Mouse (Mus musculus): Measurements from ENCODE around the gene Gm973. TPM values are rescaled to one million over a fixed set of nuclear protein-coding genes. Genes with fewer than 3 reads are reported as not detected.

The Gm973 gene
- polyA plus RNA-seq, 2 experiments: 2.1 to 2.8 TPM

DNA sequence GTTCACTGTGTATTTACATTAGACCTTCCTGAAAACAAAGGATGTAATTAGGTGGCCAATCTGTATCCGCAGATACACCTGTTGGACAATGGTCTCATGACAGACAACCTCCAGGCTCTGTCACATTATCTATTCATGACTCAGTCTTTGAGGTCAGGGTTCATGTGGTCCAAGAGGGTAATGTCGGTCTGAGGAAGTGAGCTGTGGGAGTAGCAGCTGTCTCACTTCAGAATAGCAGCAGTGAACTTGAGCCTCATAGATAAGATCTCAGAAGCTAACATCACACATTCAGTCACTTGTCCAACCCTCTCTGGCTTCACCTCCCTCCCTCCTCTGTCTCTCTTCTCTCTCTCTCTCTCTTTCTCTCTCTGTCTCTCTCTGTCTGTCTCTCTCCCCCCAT, 40.4 kb upstream of the Gm973 start:
- ATAC-seq (ENCODE audit: low FRiP score, low read depth) (no peak), DNase-seq (ENCODE audit: low spot score) (no peak)
- WGBS: 46% methylated on average over 2 of the region's 2 CpGs
- TF ChIP-seq POLR2A (IDR thresholded peaks at IDR 0.05; ENCODE audit: borderline replicate concordance, extremely low read depth, insufficient read depth, insufficient read length): no peak
- H3K27me3 ChIP-seq (ENCODE audit: control insufficient read depth, insufficient read depth, low read length): no peaks in the 10 kb centered on the region
- H3K9me3 ChIP-seq (ENCODE audit: control insufficient read depth, low read length): no peaks in the 10 kb centered on the region
- no peak overlapping the region for H3K27ac ChIP-seq (replicated peaks; ENCODE audit: low read depth, low read length)
- H3K4me3 ChIP-seq (replicated peaks; ENCODE audit: low read length): no peak overlapping the region
- H3K9ac ChIP-seq (ENCODE audit: low read depth, low read length, severe bottlenecking): no peak overlapping the region
- H3K36me3 ChIP-seq (ENCODE audit: control insufficient read depth, insufficient read depth, low read length): no peaks in the 10 kb centered on the region
- peaks cover 33% of the 10 kb centered on the region for H3K4me1 ChIP-seq (ENCODE audit: control insufficient read depth, insufficient read depth, low read length)
- H3K4me2 ChIP-seq (replicated peaks; ENCODE audit: low read depth, low read length, severe bottlenecking): no peak overlapping the region

- peaks cover 11% of the 10 kb centered on the region for H3K4me1 ChIP-seq (ENCODE audit: control insufficient read depth, insufficient read depth, low read length)
- 67% methylated on average over 3 of the region's 3 CpGs for WGBS
- TF ChIP-seq POLR2A (IDR thresholded peaks at IDR 0.05; ENCODE audit: borderline replicate concordance, extremely low read depth, insufficient read depth, insufficient read length): no peak
- no peak overlapping the region for H3K27ac ChIP-seq (replicated peaks; ENCODE audit: low read depth, low read length)
- no peak overlapping the region for H3K4me2 ChIP-seq (replicated peaks; ENCODE audit: low read depth, low read length, severe bottlenecking)
- ATAC-seq (ENCODE audit: low FRiP score, low read depth): no peak
- no peak overlapping the region for H3K9ac ChIP-seq (ENCODE audit: low read depth, low read length, severe bottlenecking)
- no peak overlapping the region for H3K4me3 ChIP-seq (replicated peaks; ENCODE audit: low read length)
- H3K9me3 ChIP-seq (ENCODE audit: control insufficient read depth, low read length): no peaks in the 10 kb centered on the region
- no peak for DNase-seq (ENCODE audit: low spot score)
- no peaks in the 10 kb centered on the region for H3K36me3 ChIP-seq (ENCODE audit: control insufficient read depth, insufficient read depth, low read length)
- H3K27me3 ChIP-seq (ENCODE audit: control insufficient read depth, insufficient read depth, low read length): no peaks in the 10 kb centered on the region
Measured at GRCm38 (mm10) chr1:59478911-59479310, 37.2 kb upstream of the Gm973 start.

- Histone ChIP-seq H3K9me3 (ENCODE audit: control insufficient read depth, low read length) (no peaks in the 10 kb centered on the region), H3K9ac (ENCODE audit: low read depth, low read length, severe bottlenecking) (peak overlapping the region; percentile 54), H3K27me3 (ENCODE audit: control insufficient read depth, insufficient read depth, low read length) (no peaks in the 10 kb centered on the region), H3K27ac (replicated peaks; ENCODE audit: low read depth, low read length) (peak overlapping the region; percentile 97), H3K36me3 (ENCODE audit: control insufficient read depth, insufficient read depth, low read length) (peaks cover 14% of the 10 kb centered on the region), H3K4me3 (replicated peaks; ENCODE audit: low read length) (peak overlapping the region; percentile 87), H3K4me2 (replicated peaks; ENCODE audit: low read depth, low read length, severe bottlenecking) (peak overlapping the region; percentile 83), H3K4me1 (ENCODE audit: control insufficient read depth, insufficient read depth, low read length) (peaks cover 27% of the 10 kb centered on the region)
- DNase-seq (ENCODE audit: low spot score): no peak
- under 1% methylated on average over 23 of the region's 23 CpGs for WGBS
- no peak for ATAC-seq (ENCODE audit: low FRiP score, low read depth)
- no peak for TF ChIP-seq POLR2A (IDR thresholded peaks at IDR 0.05; ENCODE audit: borderline replicate concordance, extremely low read depth, insufficient read depth, insufficient read length)
Measured at GRCm38 (mm10) chr1:59480821-59481455, 35.1 kb upstream of the Gm973 start.

DNA sequence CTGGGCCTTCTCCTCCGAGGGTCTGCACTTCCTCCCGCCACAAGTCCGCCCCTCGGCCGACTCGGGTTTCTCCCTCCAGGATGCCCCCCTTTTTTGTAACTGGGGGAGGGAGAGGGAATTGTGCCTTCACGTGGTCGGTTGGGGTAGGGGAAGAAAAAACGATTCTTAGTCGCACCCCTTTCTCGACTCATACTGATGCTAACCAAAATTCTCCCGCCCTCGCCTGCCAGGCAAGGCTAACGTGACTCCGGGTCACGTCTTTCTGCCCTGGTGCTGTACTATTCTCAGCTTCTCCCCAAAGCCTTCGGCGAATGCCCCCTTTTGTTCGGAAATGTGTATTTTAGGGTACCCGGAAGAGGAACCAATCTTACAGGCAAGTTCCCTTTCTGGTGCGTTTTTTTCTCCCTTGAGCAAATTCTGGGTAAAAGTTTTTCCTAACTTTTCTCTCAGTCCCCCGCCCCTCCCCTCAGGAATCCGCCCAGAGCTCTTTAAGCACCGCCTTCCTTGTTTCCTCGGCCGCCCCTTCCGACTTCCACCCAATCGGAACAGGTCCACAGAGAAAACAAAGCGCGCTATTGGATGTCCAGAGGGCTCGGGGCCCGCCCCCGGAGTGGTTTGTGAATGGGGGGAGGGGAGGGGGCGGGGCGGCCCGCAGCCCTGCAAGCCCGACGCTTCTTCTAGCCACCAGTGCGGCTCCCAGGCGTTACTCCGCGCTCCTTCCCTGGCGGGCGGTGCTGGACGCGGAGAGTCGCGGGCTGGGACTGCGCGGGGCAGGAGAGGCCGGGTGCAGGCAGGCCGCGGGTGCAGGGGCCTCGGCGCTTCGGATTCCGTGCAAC, 34.4 kb upstream of the Gm973 start:
- Histone ChIP-seq H3K4me2 (replicated peaks; ENCODE audit: low read depth, low read length, severe bottlenecking) (peak overlapping the region; percentile 99), H3K4me1 (ENCODE audit: control insufficient read depth, insufficient read depth, low read length) (peaks cover 33% of the 10 kb centered on the region), H3K36me3 (ENCODE audit: control insufficient read depth, insufficient read depth, low read length) (peaks cover 17% of the 10 kb centered on the region), H3K27me3 (ENCODE audit: control insufficient read depth, insufficient read depth, low read length) (no peaks in the 10 kb centered on the region), H3K9ac (ENCODE audit: low read depth, low read length, severe bottlenecking) (peak overlapping the region; percentile 89), H3K4me3 (replicated peaks; ENCODE audit: low read length) (peak overlapping the region; percentile 87), H3K9me3 (ENCODE audit: control insufficient read depth, low read length) (no peaks in the 10 kb centered on the region), H3K27ac (replicated peaks; ENCODE audit: low read depth, low read length) (peak overlapping the region; percentile 97)
- DNase-seq (ENCODE audit: low spot score) (peak; percentile 99), ATAC-seq (ENCODE audit: low FRiP score, low read depth) (peak; percentile 94)
- peak; percentile 92; the same call in 1 of the 2 replicates for TF ChIP-seq POLR2A (IDR thresholded peaks at IDR 0.05; ENCODE audit: borderline replicate concordance, extremely low read depth, insufficient read depth, insufficient read length)
- under 1% methylated on average over 44 of the region's 57 CpGs for WGBS

- TF ChIP-seq POLR2A (IDR thresholded peaks at IDR 0.05; ENCODE audit: borderline replicate concordance, extremely low read depth, insufficient read depth, insufficient read length): no peak
- Histone ChIP-seq H3K9me3 (ENCODE audit: control insufficient read depth, low read length) (no peaks in the 10 kb centered on the region), H3K27ac (replicated peaks; ENCODE audit: low read depth, low read length) (peak within 1 kb of the TSS; percentile 97), H3K36me3 (ENCODE audit: control insufficient read depth, insufficient read depth, low read length) (peaks cover 20% of the 10 kb centered on the region), H3K4me2 (replicated peaks; ENCODE audit: low read depth, low read length, severe bottlenecking) (peak within 1 kb of the TSS; percentile 99), H3K9ac (ENCODE audit: low read depth, low read length, severe bottlenecking) (peak within 1 kb of the TSS; percentile 89), H3K4me1 (ENCODE audit: control insufficient read depth, insufficient read depth, low read length) (peaks cover 38% of the 10 kb centered on the region), H3K4me3 (replicated peaks; ENCODE audit: low read length) (peak within 1 kb of the TSS; percentile 87), H3K27me3 (ENCODE audit: control insufficient read depth, insufficient read depth, low read length) (no peaks in the 10 kb centered on the region)
- DNase-seq (ENCODE audit: low spot score) (no peak), ATAC-seq (ENCODE audit: low FRiP score, low read depth) (peak; percentile 23)
- WGBS: under 1% methylated on average over 28 of the region's 35 CpGs
Measured at GRCm38 (mm10) chr1:59482331-59482695, 33.8 kb upstream of the Gm973 start, which contains the start of gene Fzd7. Fzd7 (plus strand) TSS chr1:59482424.
